Mouse (Mus musculus): Measurements from ENCODE around the gene 4921517D22Rik.

- TF ChIP-seq CTCF (IDR thresholded peaks at IDR 0.05; ENCODE audit: extremely low read depth, insufficient read length, insufficient replicate concordance, low read depth, low read length) (no peak), POLR2A (IDR thresholded peaks at IDR 0.05; ENCODE audit: low read depth, low read length) (no peak)
Observed at GRCm38 (mm10) chr13:59646674-59647244, 47.1 kb downstream of the 4921517D22Rik start.
